Mouse (Mus musculus) ES-Bruce4 (cell line): ENCODE measurements around the gene Crygd.

Experiments used
- CTCF ChIP-seq: IDR thresholded peaks from one replicate; pipeline ENCODE4 v1.8.1; 2011; ENCODE audit warnings: low read depth, low read length
- POLR2A ChIP-seq: IDR thresholded peaks from one replicate; pipeline ENCODE4 v1.8.1; 2011; ENCODE audit warnings: low read length; ENCODE audit not compliant: insufficient read depth

GRCm38 (mm10) chr1:65048781-65049180, 14.5 kb downstream of the Crygd start:
- TF ChIP-seq POLR2A (no peak), CTCF (no peak)
